Mouse (Mus musculus): ENCODE data around the gene Ppm1h. TPM values are rescaled to one million over a fixed set of nuclear protein-coding genes. Genes with fewer than 3 reads are reported as not detected.

Ppm1h gene
- polyA plus RNA-seq, 2 experiments: 0.60 to 1.5 TPM

GRCm38 (mm10) chr10:122722111-122722510, 43.5 kb downstream of the Ppm1h start:
- H3K9me3 ChIP-seq (ENCODE audit: control insufficient read depth, low read length): no peaks in the 10 kb centered on the region
- no peaks in the 10 kb centered on the region for H3K36me3 ChIP-seq (replicated peaks; ENCODE audit: control insufficient read depth, insufficient read depth, low read depth)
- no peak overlapping the region for H3K4me2 ChIP-seq (ENCODE audit: low read depth)
- H3K4me3 ChIP-seq (ENCODE audit: insufficient read depth in 1 of 2, low read depth in 2 of 2, low read length in 2 of 2): no peak overlapping the region
- H3K4me1 ChIP-seq (replicated peaks; ENCODE audit: control insufficient read depth in 2 of 2, insufficient read depth in 2 of 2, low read length in 1 of 2): no peaks in the 10 kb centered on the region
- WGBS (ENCODE audit: insufficient replicate concordance): 60% methylated on average over 6 of the region's 6 CpGs
- DNase-seq (ENCODE audit: low read depth in 3 of 3, low spot score in 3 of 3): no peak
- no peak overlapping the region for H3K9ac ChIP-seq (replicated peaks)
- TF ChIP-seq CTCF (IDR thresholded peaks at IDR 0.05; ENCODE audit: low read depth): no peak
- no peak for TF ChIP-seq EP300 (IDR thresholded peaks at IDR 0.05; ENCODE audit: low read depth)
- ATAC-seq (ENCODE audit: insufficient read depth): no peak
- no peak overlapping the region for H3K27ac ChIP-seq
- H3K27me3 ChIP-seq (ENCODE audit: control insufficient read depth, insufficient read depth, low read length): no peaks in the 10 kb centered on the region

GRCm38 (mm10) chr10:122724692-122725091, 46.1 kb downstream of the Ppm1h start:
- Histone ChIP-seq H3K27me3 (ENCODE audit: control insufficient read depth, insufficient read depth, low read length) (no peaks in the 10 kb centered on the region), H3K4me1 (replicated peaks; ENCODE audit: control insufficient read depth in 2 of 2, insufficient read depth in 2 of 2, low read length in 1 of 2) (no peaks in the 10 kb centered on the region), H3K27ac (no peak overlapping the region), H3K9ac (replicated peaks) (no peak overlapping the region), H3K9me3 (ENCODE audit: control insufficient read depth, low read length) (no peaks in the 10 kb centered on the region), H3K4me3 (ENCODE audit: insufficient read depth in 1 of 2, low read depth in 2 of 2, low read length in 2 of 2) (no peak overlapping the region), H3K4me2 (ENCODE audit: low read depth) (no peak overlapping the region), H3K36me3 (replicated peaks; ENCODE audit: control insufficient read depth, insufficient read depth, low read depth) (no peaks in the 10 kb centered on the region)
- DNase-seq (ENCODE audit: low read depth in 3 of 3, low spot score in 3 of 3) (no peak), ATAC-seq (ENCODE audit: insufficient read depth) (no peak)
- no peak for TF ChIP-seq CTCF (IDR thresholded peaks at IDR 0.05; ENCODE audit: low read depth)
- TF ChIP-seq EP300 (IDR thresholded peaks at IDR 0.05; ENCODE audit: low read depth): no peak
- 68% methylated on average over 4 of the region's 4 CpGs for WGBS (ENCODE audit: insufficient replicate concordance)

- Histone ChIP-seq H3K27me3 (ENCODE audit: control insufficient read depth, insufficient read depth, low read length) (no peaks in the 10 kb centered on the region), H3K9me3 (ENCODE audit: control insufficient read depth, low read length) (no peaks in the 10 kb centered on the region), H3K4me1 (replicated peaks; ENCODE audit: control insufficient read depth in 2 of 2, insufficient read depth in 2 of 2, low read length in 1 of 2) (no peaks in the 10 kb centered on the region), H3K4me2 (ENCODE audit: low read depth) (no peak overlapping the region), H3K27ac (no peak overlapping the region), H3K36me3 (replicated peaks; ENCODE audit: control insufficient read depth, insufficient read depth, low read depth) (no peaks in the 10 kb centered on the region), H3K4me3 (ENCODE audit: insufficient read depth in 1 of 2, low read depth in 2 of 2, low read length in 2 of 2) (no peak overlapping the region), H3K9ac (replicated peaks) (no peak overlapping the region)
- ATAC-seq (ENCODE audit: insufficient read depth): no peak
- DNase-seq (ENCODE audit: low read depth in 3 of 3, low spot score in 3 of 3): no peak
- TF ChIP-seq EP300 (IDR thresholded peaks at IDR 0.05; ENCODE audit: low read depth): no peak
- TF ChIP-seq CTCF (IDR thresholded peaks at IDR 0.05; ENCODE audit: low read depth): no peak
- WGBS (ENCODE audit: insufficient replicate concordance): 6% methylated on average over 4 of the region's 4 CpGs
Observed at GRCm38 (mm10) chr10:122727228-122727627, 48.7 kb downstream of the Ppm1h start.

- no peaks in the 10 kb centered on the region for H3K4me1 ChIP-seq (replicated peaks; ENCODE audit: control insufficient read depth in 2 of 2, insufficient read depth in 2 of 2, low read length in 1 of 2)
- no peak overlapping the region for H3K27ac ChIP-seq
- no peaks in the 10 kb centered on the region for H3K9me3 ChIP-seq (ENCODE audit: control insufficient read depth, low read length)
- TF ChIP-seq CTCF (IDR thresholded peaks at IDR 0.05; ENCODE audit: low read depth) (no peak), EP300 (IDR thresholded peaks at IDR 0.05; ENCODE audit: low read depth) (no peak)
- H3K9ac ChIP-seq (replicated peaks): no peak overlapping the region
- 63% methylated on average over 2 of the region's 2 CpGs for WGBS (ENCODE audit: insufficient replicate concordance)
- DNase-seq (ENCODE audit: low read depth in 3 of 3, low spot score in 3 of 3) (no peak), ATAC-seq (ENCODE audit: insufficient read depth) (no peak)
- H3K4me2 ChIP-seq (ENCODE audit: low read depth): no peak overlapping the region
- H3K36me3 ChIP-seq (replicated peaks; ENCODE audit: control insufficient read depth, insufficient read depth, low read depth): no peaks in the 10 kb centered on the region
- H3K4me3 ChIP-seq (ENCODE audit: insufficient read depth in 1 of 2, low read depth in 2 of 2, low read length in 2 of 2): no peak overlapping the region
- no peaks in the 10 kb centered on the region for H3K27me3 ChIP-seq (ENCODE audit: control insufficient read depth, insufficient read depth, low read length)
Observed at GRCm38 (mm10) chr10:122728172-122728571, 49.6 kb downstream of the Ppm1h start.

GRCm38 (mm10) chr10:122732146-122732545, 53.6 kb downstream of the Ppm1h start:
- 74% methylated on average over 3 of the region's 3 CpGs for WGBS (ENCODE audit: insufficient replicate concordance)

More at GRCm38 (mm10) chr10:122732146-122732545, 53.6 kb downstream of the Ppm1h start:
- Histone ChIP-seq H3K27ac (no peak overlapping the region), H3K27me3 (ENCODE audit: control insufficient read depth, insufficient read depth, low read length) (no peaks in the 10 kb centered on the region), H3K4me1 (replicated peaks; ENCODE audit: control insufficient read depth in 2 of 2, insufficient read depth in 2 of 2, low read length in 1 of 2) (no peaks in the 10 kb centered on the region), H3K36me3 (replicated peaks; ENCODE audit: control insufficient read depth, insufficient read depth, low read depth) (no peaks in the 10 kb centered on the region), H3K9ac (replicated peaks) (no peak overlapping the region), H3K4me3 (ENCODE audit: insufficient read depth in 1 of 2, low read depth in 2 of 2, low read length in 2 of 2) (no peak overlapping the region), H3K4me2 (ENCODE audit: low read depth) (no peak overlapping the region), H3K9me3 (ENCODE audit: control insufficient read depth, low read length) (no peaks in the 10 kb centered on the region)
- DNase-seq (ENCODE audit: low read depth in 3 of 3, low spot score in 3 of 3) (no peak), ATAC-seq (ENCODE audit: insufficient read depth) (no peak)
- TF ChIP-seq EP300 (IDR thresholded peaks at IDR 0.05; ENCODE audit: low read depth) (no peak), CTCF (IDR thresholded peaks at IDR 0.05; ENCODE audit: low read depth) (no peak)
